Mouse (Mus musculus) midbrain, embryonic 10.5 days (tissue): Measurements from ENCODE around the gene Gkn1. TPM values are rescaled to one million over a fixed set of nuclear protein-coding genes. Genes with fewer than 3 reads are reported as not detected.

ENCODE experiments used
- DNase-seq: peaks from one replicate; pipeline ENCODE4 v3.0.0-alpha.2; 2017; ENCODE audit warnings: low spot score
- H3K27ac ChIP-seq: fragments of 300-500 bp; sonication (generic); replicated peaks from 2 replicates; pipeline ENCODE4 v1.5.1; 2016; ENCODE audit warnings: mild to moderate bottlenecking
- H3K27me3 ChIP-seq: fragments of 300-500 bp; sonication (generic); 2 replicates; pipeline ENCODE4 v1.6.1; 2016; ENCODE audit warnings: low read depth, mild to moderate bottlenecking; ENCODE audit not compliant: poor library complexity, severe bottlenecking
- H3K36me3 ChIP-seq: fragments of 300-500 bp; sonication (generic); 2 replicates; pipeline ENCODE4 v1.6.1; 2016; ENCODE audit warnings: mild to moderate bottlenecking, moderate library complexity
- H3K4me1 ChIP-seq: fragments of 300-500 bp; sonication (generic); 2 replicates; pipeline ENCODE4 v1.6.1; 2016
- H3K4me3 ChIP-seq: fragments of 300-500 bp; sonication (generic); 2 replicates; pipeline ENCODE4 v1.5.1; 2016; ENCODE audit warnings: mild to moderate bottlenecking, moderate library complexity
- H3K9me3 ChIP-seq: fragments of 300-500 bp; sonication (generic); replicated peaks from 2 replicates; pipeline ENCODE4 v1.6.1; 2016; ENCODE audit warnings: mild to moderate bottlenecking
- WGBS: fragments of 180-500 bp; shearing (Covaris S2); methylation state at CpG from one replicate; pipeline ENCODE4 v1.1.7; 2016; 5-methylcytosine and 5-hydroxymethylcytosine counted together
- polyA plus RNA-seq: library from polyadenylated mRNA; unstranded; fragments of >200 nt; fragmentation: Nextera tagmentation; extraction: Ambion mirVana; gene quantifications from 2 replicates; pipeline ENCODE4 v1.2.1, GENCODE M21; 2016

Gene Gkn1
- polyA plus RNA-seq, 1 experiment from 2014 or later: not detected

DNA sequence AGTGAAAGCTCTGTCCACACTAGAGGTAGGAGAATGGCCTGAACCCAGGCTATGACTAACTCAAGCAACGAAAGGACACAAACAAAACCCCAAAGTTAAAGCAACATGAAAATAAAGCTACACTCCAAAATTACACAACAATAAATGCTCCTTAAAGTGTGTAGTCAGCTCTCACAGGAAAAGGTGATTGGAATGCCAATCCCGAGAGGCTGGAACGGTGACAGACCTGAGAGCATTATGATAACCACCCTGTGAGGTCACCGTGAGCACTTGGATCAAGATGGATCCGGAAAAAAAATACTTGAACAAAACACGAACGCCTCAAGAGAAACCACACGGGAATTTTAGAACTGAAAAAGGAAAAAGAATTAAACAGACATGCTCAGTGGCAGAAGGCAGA is 46.3 kb downstream of the Gkn1 start:
- Histone ChIP-seq H3K36me3 (peaks cover 26% of the 10 kb centered on the region), H3K9me3 (no peaks in the 10 kb centered on the region), H3K4me1 (peaks cover 20% of the 10 kb centered on the region), H3K4me3 (no peak overlapping the region), H3K27me3 (no peaks in the 10 kb centered on the region), H3K27ac (no peak overlapping the region)
- no peak for DNase-seq
- 90% methylated on average over 8 of the region's 8 CpGs for WGBS

DNA sequence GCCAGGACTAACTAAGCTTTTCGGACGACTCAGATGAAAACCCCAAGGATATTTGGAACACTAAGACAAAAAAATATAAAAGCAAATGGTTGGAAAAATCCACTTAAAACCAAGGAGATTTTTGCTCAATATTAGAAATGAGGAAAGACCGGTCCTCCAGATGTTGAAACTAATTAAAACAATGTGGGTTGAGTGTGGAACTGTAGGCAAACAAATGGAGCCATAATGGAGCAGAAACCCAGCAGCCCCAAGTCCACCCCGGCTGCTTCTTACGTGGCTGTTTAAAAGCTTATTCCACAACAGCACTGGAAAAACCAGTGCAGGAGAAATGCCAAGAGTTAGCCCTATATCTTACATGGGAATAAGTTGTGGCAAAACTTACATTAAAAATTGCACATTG is 48.0 kb downstream of the Gkn1 start:
- WGBS: 78% methylated on average over 5 of the region's 5 CpGs
- peaks cover 8% of the 10 kb centered on the region for H3K36me3 ChIP-seq
- no peak overlapping the region for H3K27ac ChIP-seq
- no peaks in the 10 kb centered on the region for H3K9me3 ChIP-seq
- peaks cover 20% of the 10 kb centered on the region for H3K4me1 ChIP-seq
- no peak overlapping the region for H3K4me3 ChIP-seq
- no peaks in the 10 kb centered on the region for H3K27me3 ChIP-seq
- DNase-seq: no peak

GRCm38 (mm10) chr6:87301991-87302390 is 48.8 kb downstream of the Gkn1 start:
- WGBS: 57% methylated on average over 4 of the region's 4 CpGs
- Histone ChIP-seq H3K9me3 (no peaks in the 10 kb centered on the region), H3K4me1 (peaks cover 20% of the 10 kb centered on the region), H3K27ac (peak overlapping the region; percentile 42; the same call in 1 of the 2 replicates), H3K36me3 (peaks cover under 1% of the 10 kb centered on the region), H3K27me3 (no peaks in the 10 kb centered on the region), H3K4me3 (no peak overlapping the region)
- DNase-seq: no peak

Other genes starting within 250 kb of the Gkn1 start
- 0.11 and 0.20 TPM in 2 replicates for gene D6Ertd527e, start 246.2 kb downstream of the Gkn1 start, polyA plus RNA-seq
- gene Antxr1, start 15.1 kb downstream of the Gkn1 start, polyA plus RNA-seq: 3.6 and 4.1 TPM in 2 replicates
- not detected in 2 replicates for gene Gkn2, start 22.4 kb upstream of the Gkn1 start, polyA plus RNA-seq
- gene Gkn3, start 38.0 kb upstream of the Gkn1 start, polyA plus RNA-seq: not detected in 2 replicates
- gene Bmp10, start 78.1 kb upstream of the Gkn1 start, polyA plus RNA-seq: not detected in 2 replicates
- 2.2 and 2.6 TPM in 2 replicates for gene Arhgap25, start 182.3 kb upstream of the Gkn1 start, polyA plus RNA-seq
- 3.1 and 3.4 TPM in 2 replicates for gene Prokr1, start 239.8 kb upstream of the Gkn1 start, polyA plus RNA-seq